Mouse (Mus musculus) right cerebral cortex, adult 18-20 months (tissue): ENCODE data around the gene Fgfr1op2.
A peak's percentile ranks its signal among the peaks of the same experiment; 100 is the strongest.
"Not testable (repeated sequence)": the region's sequence is repeated elsewhere in the genome, so short reads cannot be mapped to it uniquely, and the experiment has no call there.

ENCODE experiments used
- DNase-seq: peaks from one replicate; pipeline ENCODE4 v3.0.0; 2022; ENCODE audit warnings: mixed read lengths

Gene Fgfr1op2

DNA sequence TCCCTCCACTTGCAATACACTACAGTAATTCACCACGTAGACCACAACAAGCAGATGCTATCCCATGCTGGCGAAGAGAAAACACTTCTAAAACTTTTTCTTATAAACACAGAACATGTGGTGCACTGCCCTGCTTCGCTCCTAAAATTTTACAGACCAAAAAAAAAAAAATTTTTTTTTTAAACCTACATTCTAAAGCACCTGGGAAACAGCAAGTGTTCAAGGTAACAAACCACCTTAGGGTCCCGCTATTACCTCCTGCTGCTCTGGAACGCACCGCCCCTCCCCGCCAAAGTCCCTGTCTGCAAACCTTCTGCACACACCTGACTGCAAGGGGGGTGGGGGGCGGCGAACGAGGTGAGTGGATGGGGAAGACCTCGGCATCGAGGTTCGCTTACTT lies at the start of gene Fgfr1op2:
Gene Fgfr1op2, plus strand, starts transcription at position 301 of the 400 bp plus-strand sequence.
- DNase-seq = no peak

DNA sequence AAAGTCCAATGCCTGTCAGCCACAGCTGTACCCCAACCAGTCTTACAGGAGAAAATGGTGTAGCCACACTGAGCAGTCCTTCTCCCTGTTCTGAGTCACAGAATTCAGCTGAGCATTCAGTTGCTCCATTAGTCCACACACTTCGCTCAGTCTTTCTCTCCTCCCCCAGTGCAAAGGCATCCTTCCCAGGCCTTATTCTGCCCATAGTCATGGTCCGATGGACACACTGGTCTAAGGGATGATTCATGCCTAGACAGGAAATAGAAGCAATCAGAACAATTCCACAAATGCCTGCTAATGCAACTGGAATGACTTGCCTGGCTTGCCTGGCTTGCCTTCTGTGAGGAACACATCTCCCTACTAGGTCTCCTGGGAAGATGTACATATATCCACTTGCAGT lies 49.5 kb upstream of the Fgfr1op2 start:
- no peak for DNase-seq

DNA sequence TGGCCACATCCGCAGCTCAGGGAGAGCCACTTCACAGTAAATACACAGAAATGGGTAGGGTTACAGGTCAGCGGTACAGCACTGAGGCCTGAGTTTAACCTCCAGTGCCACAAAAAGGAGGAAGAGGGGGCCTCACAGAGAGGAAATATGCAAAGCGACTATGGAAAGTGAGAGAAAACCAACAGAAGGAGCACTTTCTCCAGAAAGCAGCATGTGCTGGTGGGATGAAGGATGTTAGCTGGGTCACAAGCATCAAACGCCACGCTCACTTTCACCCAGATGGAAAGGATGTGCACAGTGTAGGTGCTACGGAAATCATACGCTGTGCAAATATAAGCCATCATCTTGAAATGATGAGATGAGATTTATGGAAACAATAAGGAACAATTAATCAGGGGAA lies 46.6 kb upstream of the Fgfr1op2 start:
- DNase-seq = no peak

DNA sequence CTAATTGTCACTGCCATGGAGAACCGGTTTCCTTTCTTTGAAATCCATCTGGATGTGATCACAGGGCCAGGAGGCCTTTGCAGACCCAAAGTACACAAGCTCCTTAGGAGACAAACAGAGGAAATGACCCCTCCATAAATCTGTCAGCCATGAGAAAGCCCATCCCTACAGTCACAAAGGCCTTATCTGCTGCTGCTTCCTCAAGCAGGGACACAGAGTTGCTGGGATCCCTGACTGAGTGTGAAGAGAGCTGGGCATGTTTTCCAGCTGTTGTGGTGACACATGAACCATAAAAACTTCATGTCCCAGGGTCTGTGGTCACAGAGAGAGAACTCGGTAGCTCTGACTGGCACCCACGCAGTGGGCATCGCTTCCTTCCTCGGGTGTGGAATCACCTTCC lies 46.2 kb upstream of the Fgfr1op2 start:
- DNase-seq = no peak

DNA sequence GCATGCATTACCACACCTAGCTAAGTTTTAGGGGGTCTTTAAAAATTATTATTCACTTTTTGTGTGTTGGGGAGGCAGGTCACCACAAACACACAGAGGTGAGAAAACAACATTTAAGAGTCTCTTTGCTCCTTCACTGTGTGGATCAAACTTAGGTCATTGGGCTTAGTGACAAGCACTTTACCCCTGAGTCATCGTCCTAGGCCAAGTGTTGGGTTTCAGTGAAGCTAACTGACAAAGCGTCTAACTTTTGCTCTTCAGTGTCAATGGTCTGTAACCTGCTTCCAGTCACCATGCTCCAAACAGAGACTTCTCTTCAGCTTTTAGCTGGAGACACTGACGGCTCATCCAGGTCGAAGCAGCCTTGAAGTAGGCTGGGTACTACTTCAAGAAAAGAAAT lies 43.9 kb upstream of the Fgfr1op2 start:
- DNase-seq = no peak

DNA sequence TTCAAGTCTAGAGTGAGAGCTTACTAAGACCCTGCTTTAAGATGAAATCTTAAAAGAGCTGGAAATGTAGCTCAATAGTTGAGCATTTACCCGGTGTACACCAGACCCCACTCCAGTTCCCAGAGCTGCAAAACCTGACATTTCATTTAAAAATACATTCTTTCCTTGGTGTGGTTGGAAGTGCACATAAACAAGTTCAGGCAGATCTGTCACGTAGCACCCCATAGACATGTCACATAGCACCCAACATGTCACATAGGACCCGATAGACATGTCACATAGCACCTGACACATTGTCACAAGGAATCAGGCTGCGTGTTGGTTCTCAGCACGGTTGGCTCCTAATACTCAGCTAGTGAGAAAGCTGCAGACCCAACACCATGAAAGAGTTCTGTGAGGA lies 41.5 kb upstream of the Fgfr1op2 start:
- DNase-seq = no peak

DNA sequence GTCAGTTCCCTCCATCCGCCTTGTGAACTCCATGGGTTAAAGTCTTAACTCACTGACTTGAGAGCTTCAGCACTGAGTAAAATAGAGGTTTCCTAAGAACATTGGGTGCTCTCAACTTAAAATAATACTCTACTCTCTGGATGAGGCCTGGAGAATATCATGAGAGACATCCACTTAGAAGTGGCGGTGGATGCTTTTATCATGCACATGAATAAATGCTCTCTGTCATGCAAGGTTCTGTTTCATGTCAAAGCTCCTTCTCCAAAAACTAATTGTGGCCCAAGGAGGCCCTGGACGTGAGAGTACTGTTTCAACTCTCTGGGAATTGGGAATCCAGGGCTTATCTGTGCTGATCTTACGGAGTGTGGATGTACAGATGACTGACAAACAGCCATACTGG lies 39.9 kb upstream of the Fgfr1op2 start:
- DNase-seq = no peak

DNA sequence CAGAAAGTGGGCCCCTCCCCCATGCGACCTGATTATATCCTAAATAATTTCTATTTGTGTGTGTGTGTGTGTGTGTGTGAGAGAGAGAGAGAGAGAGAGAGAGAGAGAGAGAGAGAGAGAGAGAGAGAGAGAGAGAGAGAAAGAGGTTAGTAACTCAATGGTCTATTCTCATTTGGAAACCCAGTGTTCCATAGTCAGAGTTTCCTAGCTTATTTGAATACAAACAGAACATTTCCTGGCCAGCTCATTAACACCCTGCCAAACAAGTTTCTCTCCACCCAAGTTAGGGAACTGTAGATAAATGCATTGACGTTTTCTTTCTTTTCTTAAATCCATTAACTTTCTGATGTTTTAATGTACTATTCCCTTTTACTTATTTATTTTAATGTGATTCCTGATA lies 38.9 kb upstream of the Fgfr1op2 start:
- no peak for DNase-seq

DNA sequence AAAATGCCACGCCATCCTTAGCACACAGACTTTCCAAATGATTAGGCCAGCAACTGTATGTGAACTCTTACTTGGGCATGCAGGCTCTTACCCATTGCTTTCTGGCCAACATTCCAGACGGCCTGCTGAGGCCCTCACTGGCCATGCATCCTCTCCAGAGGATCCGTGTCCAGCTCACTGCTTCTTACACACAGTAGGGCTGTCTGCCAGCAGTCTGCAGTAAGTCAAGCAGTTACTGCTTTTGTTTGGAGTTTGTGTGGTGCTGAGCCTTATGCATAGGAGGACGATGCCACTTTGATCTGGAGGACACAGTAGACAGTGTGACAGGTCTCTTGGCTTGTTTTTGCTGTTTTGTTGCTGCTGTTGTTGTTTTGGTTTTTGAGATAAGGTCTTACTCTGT lies 38.3 kb upstream of the Fgfr1op2 start:
- DNase-seq = no peak

DNA sequence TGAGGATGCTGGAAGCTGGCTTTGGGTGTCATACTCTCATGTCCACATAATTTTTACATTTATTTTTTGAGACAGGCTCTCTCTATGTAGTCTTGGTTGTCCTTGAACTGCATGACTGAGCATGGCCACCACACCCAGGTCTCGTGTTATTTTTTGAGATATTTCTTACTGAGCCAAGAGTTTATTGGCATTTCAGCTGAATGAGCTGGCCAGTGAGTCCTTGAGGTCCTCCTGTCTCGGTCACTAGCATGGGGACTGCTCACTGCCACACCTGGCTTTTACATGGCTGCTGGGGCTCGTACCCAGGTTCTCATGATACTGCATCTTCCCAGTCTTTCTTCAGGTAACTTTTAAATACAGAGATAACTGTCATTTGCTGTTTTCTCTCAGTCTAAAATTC lies 36.6 kb upstream of the Fgfr1op2 start:
- no peak for DNase-seq

DNA sequence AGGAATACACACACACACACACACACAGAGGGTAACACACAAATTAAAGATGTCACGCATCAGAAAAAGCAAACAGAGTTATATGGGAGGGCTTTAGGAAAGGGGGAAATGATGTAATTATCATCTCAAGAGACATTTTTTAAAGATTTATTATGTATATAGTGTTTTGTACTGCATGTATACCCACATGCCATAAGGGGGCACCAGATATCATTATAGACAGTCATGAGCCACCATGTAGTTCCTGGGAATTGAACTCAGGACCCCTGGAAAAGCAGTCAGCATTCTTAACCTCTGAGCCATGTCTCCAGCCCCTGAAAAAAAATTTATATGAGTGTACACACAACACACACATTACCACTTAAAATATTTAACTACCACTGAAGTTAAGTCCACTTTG lies 32.4 kb upstream of the Fgfr1op2 start:
- DNase-seq = no peak

DNA sequence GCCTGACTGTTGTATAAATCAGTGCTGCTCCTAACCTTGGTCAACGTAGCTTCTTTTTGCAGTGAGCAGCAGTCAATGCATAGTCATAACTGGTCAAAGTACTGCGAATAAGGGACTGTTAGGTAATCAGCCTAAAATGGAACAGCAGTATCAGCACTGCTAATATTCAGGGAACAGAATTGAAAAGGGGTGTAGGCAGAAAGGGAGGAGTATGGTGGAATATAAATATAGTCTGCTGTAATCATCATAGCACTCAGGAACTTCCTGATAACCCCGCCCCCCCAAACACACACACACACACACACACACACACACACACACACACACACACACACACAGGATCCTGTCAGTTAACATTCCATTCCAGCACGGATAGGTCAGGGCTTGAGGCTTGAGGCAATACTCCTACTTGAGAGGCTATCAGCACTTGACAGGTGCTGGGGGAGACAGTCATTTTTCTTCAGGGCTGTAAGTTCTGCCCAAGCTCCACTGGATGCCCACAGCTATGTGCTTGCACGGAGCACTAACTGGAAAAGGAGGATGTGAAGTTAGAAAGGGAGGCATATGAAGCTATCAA lies 31.6 kb upstream of the Fgfr1op2 start:
- DNase-seq = no peak

DNA sequence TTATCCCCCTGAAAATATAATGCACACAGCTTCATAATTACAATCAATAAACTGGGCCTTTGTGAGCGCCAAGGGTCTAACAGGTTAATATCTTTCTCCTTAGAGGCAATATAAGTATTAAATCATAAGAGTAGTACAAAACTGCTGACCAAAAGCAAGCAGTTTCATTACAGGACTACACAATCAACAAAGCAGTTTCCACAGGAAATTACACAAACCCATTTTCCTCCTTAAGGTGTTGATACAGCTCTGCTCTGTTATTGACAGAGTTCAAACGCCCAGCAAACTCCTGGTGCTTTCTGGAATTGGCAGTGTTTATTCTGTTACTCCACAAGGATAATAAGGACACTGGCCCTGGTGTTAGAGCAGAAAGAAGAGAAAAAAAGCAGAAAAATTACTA lies 26.6 kb upstream of the Fgfr1op2 start:
- DNase-seq = no peak

DNA sequence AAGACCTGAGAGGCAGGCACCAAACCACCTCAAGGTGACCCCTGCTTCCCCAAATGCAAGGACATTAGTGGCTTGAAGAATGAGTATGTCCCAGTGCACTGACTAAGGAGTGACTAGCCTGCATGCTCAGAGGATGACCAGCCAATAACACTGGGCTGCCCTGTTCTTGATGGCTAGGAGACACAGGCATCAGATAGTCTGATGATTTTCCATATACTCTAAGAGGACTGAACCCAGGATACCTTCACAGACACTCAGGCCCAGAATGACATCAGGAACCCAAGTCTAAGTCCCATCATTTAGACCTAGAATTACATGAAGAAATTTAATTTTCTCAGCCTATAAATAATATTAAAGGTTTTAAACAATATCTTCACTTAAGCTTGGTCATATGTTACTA lies 25.7 kb upstream of the Fgfr1op2 start:
- no peak for DNase-seq

DNA sequence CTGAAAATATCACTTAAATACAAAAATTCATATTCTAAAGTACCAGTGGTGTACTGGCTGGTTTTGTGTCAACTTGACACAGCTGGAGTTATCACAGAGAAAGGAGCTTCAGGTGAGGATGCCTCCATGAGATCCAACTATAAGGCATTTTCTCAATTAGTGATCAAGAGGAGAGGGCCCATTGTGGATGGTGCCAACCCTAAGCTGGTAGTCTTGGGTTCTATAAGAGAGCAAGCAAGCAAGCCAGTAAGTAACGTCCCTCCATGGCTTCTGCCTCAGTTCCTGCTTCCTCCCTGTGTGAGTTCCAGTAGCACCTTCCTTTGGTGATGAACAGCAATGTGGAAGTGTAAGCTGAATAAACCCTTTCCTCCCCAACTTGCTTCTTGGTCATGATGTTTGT lies 14.5 kb upstream of the Fgfr1op2 start:
- DNase-seq = not testable (repeated sequence)

DNA sequence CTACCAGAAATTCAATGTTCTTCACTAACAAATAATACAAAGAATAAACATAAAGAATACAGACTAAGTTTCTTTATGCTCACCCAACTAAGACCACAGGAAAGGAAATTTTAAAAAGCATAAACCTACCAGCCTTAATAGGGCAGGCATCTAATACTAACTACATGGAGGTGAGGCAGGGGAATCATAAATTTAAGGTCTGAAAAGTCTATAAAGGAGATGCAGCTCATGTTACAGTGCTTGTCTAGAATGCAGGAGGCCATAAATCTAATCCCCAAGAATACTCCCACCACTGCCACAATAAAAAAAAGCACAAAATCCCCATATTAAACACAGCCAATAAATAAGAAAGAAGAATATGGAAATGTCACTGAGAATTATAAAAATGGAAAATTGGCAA lies 4.9 kb upstream of the Fgfr1op2 start:
- no peak for DNase-seq

DNA sequence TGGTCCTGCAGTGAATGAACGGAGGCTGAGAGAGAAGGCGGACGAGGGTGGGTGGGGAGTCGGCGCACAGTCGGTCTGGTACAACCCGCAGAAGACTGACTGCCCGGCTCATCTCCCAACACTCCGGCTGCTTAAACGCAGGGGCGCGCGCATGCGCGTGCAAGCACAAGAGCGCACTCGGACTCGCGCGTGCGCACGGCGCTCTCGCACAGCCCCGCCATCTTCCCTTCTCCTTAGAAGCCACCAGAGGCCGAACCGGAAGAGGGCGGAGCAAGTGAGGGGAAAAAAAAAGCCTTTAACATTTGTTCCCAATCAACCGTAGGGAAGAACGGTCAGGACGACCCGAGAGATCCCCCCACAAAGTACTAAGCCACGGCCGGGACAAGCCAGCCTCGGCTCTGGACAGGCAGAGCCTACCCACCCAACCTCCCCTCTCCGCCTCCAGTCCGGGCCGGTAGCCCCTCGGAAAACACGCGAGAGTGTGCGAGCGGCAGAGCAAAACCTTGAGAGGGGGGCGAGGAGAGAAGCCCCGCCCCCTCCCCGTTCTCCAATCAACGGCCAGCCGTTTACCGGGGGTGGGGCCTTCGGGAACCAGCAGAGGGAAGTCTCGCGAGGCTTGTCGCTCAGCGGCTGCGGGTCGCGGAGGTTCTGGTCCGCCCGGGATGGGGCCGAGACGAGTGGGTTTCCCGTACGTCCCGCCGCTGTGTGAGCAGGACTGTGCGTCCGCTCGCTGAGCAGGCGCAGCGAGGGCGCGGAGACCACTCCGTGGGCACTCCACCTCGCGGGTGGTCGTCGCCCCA lies 507 bp downstream of the Fgfr1op2 start, which contains the start of gene Ints13:
Gene Ints13, minus strand, starts transcription at position 526 of the 800 bp plus-strand sequence.
- peak; percentile 98 for DNase-seq

DNA sequence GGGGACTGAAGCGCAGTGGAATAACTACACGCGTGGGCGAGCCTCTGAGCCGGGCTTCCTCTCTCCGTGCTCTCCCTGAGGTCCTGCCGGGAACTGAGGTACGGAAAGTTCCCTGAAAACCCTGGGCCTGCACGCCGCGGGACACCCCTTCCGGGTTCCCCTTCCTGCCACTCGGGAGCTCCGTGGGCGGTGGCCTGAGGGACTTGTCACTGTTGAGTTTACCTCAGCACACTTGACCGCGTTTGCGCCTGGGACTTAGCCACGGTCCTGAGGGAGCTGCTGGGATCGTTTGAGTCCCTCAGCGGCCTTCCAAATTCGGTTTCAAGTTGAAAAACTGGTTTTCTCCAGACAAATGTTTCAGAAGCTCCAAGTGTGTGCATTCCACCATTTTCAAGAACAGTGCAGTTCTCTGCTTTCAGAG lies 1.1 kb downstream of the Fgfr1op2 start:
- DNase-seq = peak; percentile 69

DNA sequence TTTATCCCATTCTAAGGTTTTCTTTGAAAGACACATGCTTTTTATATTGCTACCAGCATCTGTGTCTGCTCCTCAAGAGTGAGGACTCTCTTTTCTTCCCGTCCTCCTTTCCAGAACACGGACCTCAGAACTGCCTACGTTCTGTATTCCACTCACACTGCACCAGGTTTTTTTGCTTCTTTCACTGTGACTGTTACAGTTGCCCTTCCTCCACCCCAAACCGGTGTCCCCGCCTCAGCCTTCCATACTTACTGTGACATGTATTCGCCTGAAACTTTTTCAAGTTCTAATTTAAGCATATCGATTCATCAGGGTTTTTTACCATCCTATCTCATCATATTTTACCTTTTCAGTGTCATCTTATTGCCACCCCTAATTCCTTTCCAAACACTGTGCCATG lies 1.6 kb downstream of the Fgfr1op2 start:
- peak; percentile 63 for DNase-seq

DNA sequence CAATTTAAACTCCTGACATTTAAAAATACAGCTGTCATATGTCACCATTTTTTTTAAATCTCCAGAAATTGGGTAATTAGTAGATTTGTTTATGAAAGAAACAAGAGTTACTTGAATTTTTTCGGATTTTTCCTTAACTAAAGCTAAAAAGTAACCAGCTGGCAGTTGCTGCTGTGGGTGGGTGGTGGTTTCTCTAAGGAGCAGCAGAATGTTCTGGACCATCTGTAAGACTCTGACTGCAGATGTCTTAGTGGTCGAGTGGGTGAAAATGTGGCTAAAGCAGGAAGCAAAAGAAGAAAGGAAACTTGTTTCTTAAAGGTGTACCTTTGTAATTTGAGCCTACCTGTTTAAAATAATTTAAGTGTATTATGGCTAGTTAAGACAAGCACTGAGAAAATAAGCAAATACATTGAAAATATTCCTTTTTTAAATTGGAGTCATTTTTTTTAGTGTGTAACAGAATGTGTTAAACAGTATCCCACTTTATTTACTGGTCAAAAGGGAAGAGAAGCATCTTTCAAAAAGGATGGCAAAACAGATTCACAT lies 3.5 kb downstream of the Fgfr1op2 start:
- peak; percentile 78 for DNase-seq

DNA sequence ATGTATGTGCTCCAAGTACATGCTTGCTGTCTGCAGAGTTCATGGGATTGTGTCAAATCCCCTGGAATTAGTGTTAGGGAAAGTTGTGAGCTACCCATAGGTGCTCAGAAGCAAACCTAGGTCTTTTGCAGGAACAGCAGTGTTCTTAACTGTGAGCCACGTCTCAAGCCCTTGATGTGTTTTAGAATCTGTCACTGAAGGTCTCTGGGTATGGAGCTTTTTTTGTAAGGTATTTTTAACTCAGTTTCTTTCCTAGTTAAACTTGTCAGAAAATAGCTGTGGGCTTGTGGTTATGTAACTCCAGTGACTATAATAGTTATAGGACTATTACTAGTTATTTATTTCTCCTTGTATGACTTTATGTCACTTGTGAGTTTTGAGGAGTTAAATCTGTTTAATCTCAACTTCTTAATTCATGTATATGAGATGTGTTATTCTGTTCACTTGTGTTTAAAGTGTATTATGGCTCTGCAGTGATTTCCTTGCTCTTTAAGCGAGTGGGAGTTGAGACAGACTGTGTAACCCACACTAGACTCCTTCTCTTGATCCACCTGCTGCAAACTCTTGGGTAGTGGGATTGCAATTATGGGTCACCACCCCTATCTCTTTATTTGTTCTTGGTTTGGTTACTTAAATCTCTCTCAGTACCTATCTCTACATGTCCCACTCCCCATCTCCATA lies 6.5 kb downstream of the Fgfr1op2 start:
- no peak for DNase-seq

DNA sequence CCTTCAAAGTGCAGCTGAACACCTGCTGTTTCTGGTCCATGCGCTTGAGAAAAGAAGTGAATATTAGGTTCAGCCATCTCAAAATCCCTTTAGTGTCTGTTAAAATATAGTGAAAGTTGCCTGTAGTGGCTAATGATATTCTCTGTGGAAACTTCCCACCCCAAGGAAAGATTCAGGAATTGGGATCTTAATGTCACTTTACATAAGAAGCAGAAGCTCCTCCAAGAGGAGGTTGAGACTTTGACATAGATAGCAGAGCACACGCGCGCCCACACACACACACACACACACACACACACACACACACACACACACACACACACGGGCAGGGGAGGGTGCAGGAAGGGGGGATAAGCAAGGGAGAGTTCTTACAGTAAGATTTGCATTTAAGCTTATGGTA lies 8.1 kb downstream of the Fgfr1op2 start:
- DNase-seq = no peak

DNA sequence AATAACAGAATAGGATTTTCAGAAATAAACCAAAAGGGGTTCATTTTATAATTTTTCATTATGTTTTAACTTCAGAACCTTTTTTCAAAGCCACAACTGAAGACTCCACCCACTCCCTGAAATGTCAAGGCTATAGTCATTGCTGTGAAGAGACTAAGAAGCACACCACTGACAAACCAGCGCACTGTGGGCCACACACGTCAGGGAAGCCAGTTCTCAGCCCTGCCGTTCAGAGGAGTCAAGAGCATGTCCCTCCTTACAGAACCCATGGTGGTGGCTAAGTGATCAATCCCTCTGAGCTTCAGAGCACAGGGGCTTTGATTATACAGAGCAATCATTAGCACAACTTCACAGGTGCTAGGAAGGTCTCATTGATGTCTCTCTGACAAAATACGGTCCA lies 25.6 kb downstream of the Fgfr1op2 start:
- no peak for DNase-seq

DNA sequence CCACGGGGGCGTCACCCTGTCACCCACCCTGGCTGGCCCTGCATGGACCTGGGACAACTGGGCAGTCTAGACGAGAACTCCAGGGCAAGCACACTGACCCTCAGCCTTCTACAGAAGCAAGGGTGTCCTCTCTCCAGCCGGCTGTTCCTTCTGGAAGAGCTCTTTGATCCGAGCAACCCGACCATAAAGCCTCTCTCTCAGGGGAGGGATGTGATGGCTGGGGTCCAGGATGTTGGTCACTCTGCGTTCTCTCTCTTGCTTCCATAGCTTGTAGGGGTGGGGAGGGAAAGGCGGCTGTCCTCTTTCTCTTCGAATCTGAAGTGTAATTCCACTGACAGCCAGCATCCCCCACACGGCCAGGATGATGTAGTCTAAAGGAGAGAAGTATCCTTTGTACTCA lies 26.6 kb downstream of the Fgfr1op2 start:
- no peak for DNase-seq
